Mouse (Mus musculus): ENCODE data around the gene Rnf10.

DNA sequence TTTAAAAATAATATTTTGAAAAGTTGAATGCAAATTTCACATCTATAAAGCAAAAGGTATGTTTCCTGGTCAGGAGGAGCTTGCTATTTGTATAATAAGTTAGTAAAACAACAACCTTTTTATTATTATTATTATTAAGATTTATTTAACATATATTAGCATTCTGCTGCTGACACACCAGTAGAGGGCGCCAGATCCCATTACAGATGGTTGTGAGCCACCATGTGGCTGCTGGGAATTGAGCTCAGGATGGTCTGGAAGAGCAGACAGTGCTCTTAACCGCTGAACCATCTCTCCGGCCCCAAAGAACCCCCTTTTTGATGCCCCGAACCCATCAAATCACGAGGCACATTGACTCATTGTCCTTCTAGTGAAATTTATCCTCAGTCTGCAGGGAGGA, 65.5 kb downstream of the Rnf10 start:
- no peak for TF ChIP-seq GATA1 (IDR thresholded peaks at IDR 0.05; ENCODE audit: borderline replicate concordance, low read length)
- TF ChIP-seq FLI1 (IDR thresholded peaks at IDR 0.05; ENCODE audit: low read length), result no peak
